Mouse (Mus musculus) small intestine, adult 2 months (tissue): ENCODE measurements around the gene Cnksr1.

Experiments used
- CTCF ChIP-seq: fragments of 200-500 bp; IDR thresholded peaks from 2 replicates; pipeline ENCODE4 v1.5.1; 2012; ENCODE audit warnings: low read depth, mild to moderate bottlenecking, control low read depth, inconsistent platforms, low read length, moderate library complexity, mixed read lengths; ENCODE audit not compliant: insufficient replicate concordance, insufficient read length; ENCODE audit errors: extremely low read depth
- POLR2A ChIP-seq: fragments of 200-500 bp; IDR thresholded peaks from 2 replicates; pipeline ENCODE4 v1.6.1; 2012; ENCODE audit warnings: low read depth, mild to moderate bottlenecking, control low read depth, inconsistent platforms, low read length, moderate library complexity

DNA sequence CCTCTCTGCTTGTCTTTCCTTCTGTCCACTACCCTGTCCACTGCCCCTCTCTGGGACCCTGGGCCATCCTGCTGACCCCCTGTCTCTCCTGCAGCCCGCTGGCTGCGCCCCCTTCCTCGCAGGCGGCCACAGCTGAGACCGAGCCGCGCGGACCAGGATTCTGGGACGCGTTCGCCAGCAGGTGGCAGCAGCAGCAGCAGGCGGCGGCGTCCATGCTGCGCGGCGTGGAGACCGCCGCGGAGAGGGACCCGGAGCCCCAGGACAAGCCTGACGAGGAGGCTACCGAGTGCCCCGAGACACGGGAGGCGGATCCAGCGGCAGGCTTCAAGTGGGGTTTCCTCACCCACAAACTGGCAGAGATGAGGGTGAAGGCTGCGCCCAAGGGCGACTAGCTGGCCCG is 11.5 kb upstream of the Cnksr1 start:
- TF ChIP-seq CTCF (peak; percentile 66; the same call in 1 of the 2 replicates), POLR2A (no peak)
